15 mouse cellular contexts compared by ENCODE assay signal in genomic region chr6:17348011-17348410, GRCm38 (mm10).
"Had no signal": no experiment of that assay in that cellular context is flagged by ENCODE, and none has a peak within 500 bp of the region (broad histone marks: within the 10 kb centered on the region; RNA-seq: fewer than 3 reads in every experiment).

No protein-coding gene starts in this region.

- DNase-seq: kidney, adult 8-10 months; kidney, postnatal 36 days; lung, postnatal 14 days; right cerebral cortex, postnatal 4 days; thymus, postnatal 36 days had no signal

- H3K9ac ChIP-seq: limb, embryonic 13.5 days; liver, embryonic 12.5 days; lung, embryonic 15.5 days; midbrain, embryonic 12.5 days; neural tube, embryonic 15.5 days; stomach, embryonic 15.5 days had no signal

- H3K36me3 ChIP-seq: limb, embryonic 13.5 days; liver, embryonic 12.5 days; lung, embryonic 15.5 days; midbrain, embryonic 12.5 days; neural tube, embryonic 15.5 days; stomach, embryonic 15.5 days had no signal

- H3K27ac ChIP-seq: kidney, postnatal 0 days; layer of hippocampus, adult 2 months; limb, embryonic 13.5 days; liver, embryonic 12.5 days; lung, embryonic 15.5 days; macrophage; midbrain, embryonic 12.5 days; neural tube, embryonic 15.5 days; stomach, embryonic 15.5 days had no signal

- ATAC-seq: liver, embryonic 12.5 days had no signal

- H3K9me3 ChIP-seq: limb, embryonic 13.5 days; liver, embryonic 12.5 days; lung, embryonic 15.5 days; megakaryocyte, embryonic 14.5 days; midbrain, embryonic 12.5 days; neural tube, embryonic 15.5 days; stomach, embryonic 15.5 days had no signal

- H3K4me2 ChIP-seq: limb, embryonic 13.5 days; liver, embryonic 12.5 days; lung, embryonic 15.5 days; midbrain, embryonic 12.5 days; neural tube, embryonic 15.5 days; stomach, embryonic 15.5 days had no signal

- H3K4me1 ChIP-seq: limb, embryonic 13.5 days; liver, embryonic 12.5 days; lung, embryonic 15.5 days; megakaryocyte, embryonic 14.5 days; midbrain, embryonic 12.5 days; neural tube, embryonic 15.5 days; stomach, embryonic 15.5 days had no signal

- H3K27me3 ChIP-seq: limb, embryonic 13.5 days; liver, embryonic 12.5 days; lung, embryonic 15.5 days; megakaryocyte, embryonic 14.5 days; midbrain, embryonic 12.5 days; neural tube, embryonic 15.5 days; stomach, embryonic 15.5 days had no signal

- H3K4me3 ChIP-seq: layer of hippocampus, adult 2 months; limb, embryonic 13.5 days; liver, embryonic 12.5 days; lung, embryonic 15.5 days; megakaryocyte, embryonic 14.5 days; midbrain, embryonic 12.5 days; neural tube, embryonic 15.5 days; stomach, embryonic 15.5 days had no signal
